Mouse (Mus musculus) cortical plate, adult 2 months (tissue): ENCODE results near the gene Inip. TPM values are rescaled to one million over a fixed set of nuclear protein-coding genes. Genes with fewer than 3 reads are reported as not detected.

Source experiments
- H3K27ac ChIP-seq: fragments of 200-500 bp; 2 replicates; pipeline ENCODE4 v1.5.1; 2012; ENCODE audit warnings: low read length, control low read depth, inconsistent platforms; ENCODE audit not compliant: insufficient read depth
- H3K4me1 ChIP-seq: fragments of 200-500 bp; 2 replicates; pipeline ENCODE4 v1.6.1; 2011; ENCODE audit warnings: low read length; ENCODE audit not compliant: control insufficient read depth, insufficient read depth
- H3K4me3 ChIP-seq: fragments of 200-500 bp; 2 replicates; pipeline ENCODE4 v1.5.1; 2011; ENCODE audit warnings: mild to moderate bottlenecking, low read length, control low read depth; ENCODE audit not compliant: insufficient read depth
- CTCF ChIP-seq: fragments of 200-500 bp; IDR thresholded peaks from 2 replicates; pipeline ENCODE4 v1.5.1; 2011; ENCODE audit warnings: mild to moderate bottlenecking, control low read depth, low read length; ENCODE audit not compliant: insufficient read depth; ENCODE audit errors: extremely low read depth
- POLR2A ChIP-seq: fragments of 200-500 bp; IDR thresholded peaks from 2 replicates; pipeline ENCODE4 v1.6.1; 2011; ENCODE audit warnings: mild to moderate bottlenecking, low read length, control low read depth; ENCODE audit not compliant: insufficient read depth; ENCODE audit errors: extremely low read depth
- polyA plus RNA-seq: library from polyadenylated mRNA; depleted of rRNA; stranded (reverse); fragments of >200 nt; gene quantifications from 2 replicates; pipeline ENCODE4 v1.2.3, GENCODE M21; 2012

Inip gene
- polyA plus RNA-seq, 1 experiment: 21.9 TPM

- H3K4me1 ChIP-seq: peaks cover 25% of the 10 kb centered on the region
- TF ChIP-seq POLR2A: no peak
- TF ChIP-seq CTCF: no peak
Measured at GRCm38 (mm10) chr4:59816016-59816415, 14.6 kb upstream of the Inip start.

GRCm38 (mm10) chr4:59815121-59815810 is 13.9 kb upstream of the Inip start:
- peaks cover 25% of the 10 kb centered on the region for H3K4me1 ChIP-seq
- TF ChIP-seq CTCF (no peak), POLR2A (no peak)
- no peak overlapping the region for H3K4me3 ChIP-seq
- H3K27ac ChIP-seq: no peak overlapping the region

More at GRCm38 (mm10) chr4:59816016-59816415, 14.6 kb upstream of the Inip start:
- Histone ChIP-seq H3K4me3 (no peak overlapping the region), H3K27ac (no peak overlapping the region)

GRCm38 (mm10) chr4:59814094-59814493 is 12.7 kb upstream of the Inip start:
- peaks cover 20% of the 10 kb centered on the region for H3K4me1 ChIP-seq
- no peak overlapping the region for H3K4me3 ChIP-seq
- no peak overlapping the region for H3K27ac ChIP-seq
- TF ChIP-seq POLR2A: no peak
- no peak for TF ChIP-seq CTCF

- Histone ChIP-seq H3K27ac (no peak overlapping the region), H3K4me3 (no peak overlapping the region), H3K4me1 (peaks cover 2% of the 10 kb centered on the region; the same call in 1 of the 2 replicates)
- TF ChIP-seq CTCF (no peak), POLR2A (no peak)
Measured at GRCm38 (mm10) chr4:59808396-59808795, 7.0 kb upstream of the Inip start.

- H3K4me1 ChIP-seq: peaks cover 2% of the 10 kb centered on the region; the same call in 1 of the 2 replicates
- H3K4me3 ChIP-seq: no peak overlapping the region; the same call in 1 of the 2 replicates
- H3K27ac ChIP-seq: no peak overlapping the region
- TF ChIP-seq POLR2A: no peak
- TF ChIP-seq CTCF: no peak
Measured at GRCm38 (mm10) chr4:59807521-59807920, 6.1 kb upstream of the Inip start.

- H3K4me3 ChIP-seq: peak overlapping the region; percentile 96
- peak overlapping the region; percentile 85; the same call in 1 of the 2 replicates for H3K27ac ChIP-seq
- H3K4me1 ChIP-seq: peaks cover 2% of the 10 kb centered on the region; the same call in 1 of the 2 replicates
- TF ChIP-seq POLR2A: no peak
- no peak for TF ChIP-seq CTCF
Measured at GRCm38 (mm10) chr4:59806879-59807195, 5.4 kb upstream of the Inip start.

- TF ChIP-seq CTCF (no peak), POLR2A (no peak)
- peaks cover 2% of the 10 kb centered on the region; the same call in 1 of the 2 replicates for H3K4me1 ChIP-seq
- H3K27ac ChIP-seq: peak overlapping the region; percentile 85
- H3K4me3 ChIP-seq: peak overlapping the region; percentile 96
Measured at GRCm38 (mm10) chr4:59805968-59806878, 4.8 kb upstream of the Inip start.

- peak within 1 kb of the TSS; percentile 96 for H3K4me3 ChIP-seq
- TF ChIP-seq CTCF (no peak), POLR2A (peak; percentile 81)
- H3K27ac ChIP-seq: peak within 1 kb of the TSS; percentile 85
- peaks cover 2% of the 10 kb centered on the region; the same call in 1 of the 2 replicates for H3K4me1 ChIP-seq
Measured at GRCm38 (mm10) chr4:59805181-59805967, 4.0 kb upstream of the Inip start, which contains the start of gene Snx30. Gene Snx30 (plus strand): TSS chr4:59805840.

GRCm38 (mm10) chr4:59804754-59805153 is 3.4 kb upstream of the Inip start:
- TF ChIP-seq CTCF: no peak
- no peak for TF ChIP-seq POLR2A
- Histone ChIP-seq H3K4me1 (peaks cover 2% of the 10 kb centered on the region; the same call in 1 of the 2 replicates), H3K4me3 (peak overlapping the region; percentile 96), H3K27ac (peak overlapping the region; percentile 32)
